Mouse (Mus musculus) CH12.LX (cell line): Measurements from ENCODE around the gene Dlk1. TPM values are rescaled to one million over a fixed set of nuclear protein-coding genes. Genes with fewer than 3 reads are reported as not detected.

ENCODE experiments used
- DNase-seq: peaks from one replicate; pipeline ENCODE4 v3.0.0-alpha.2; 2013; ENCODE audit errors: extremely low read depth
- H3K27ac ChIP-seq: 2 replicates; pipeline ENCODE4 v1.5.1; 2012; ENCODE audit warnings: low read depth, mild to moderate bottlenecking, control low read depth, moderate library complexity; ENCODE audit not compliant: insufficient read depth
- H3K27me3 ChIP-seq: replicated peaks from 2 replicates; pipeline ENCODE3; 2012; ENCODE audit warnings: inconsistent platforms
- H3K36me3 ChIP-seq, 2 experiments: replicated peaks in 1 of 2; 2 replicates each; pipeline versions ENCODE3 to v1.6.1; 2012; ENCODE audit warnings: inconsistent platforms in 1 of 2, low read length in 1 of 2, mild to moderate bottlenecking in 1 of 2, mixed read lengths in 1 of 2, moderate library complexity in 1 of 2; ENCODE audit not compliant: control insufficient read depth in 1 of 2, insufficient read depth in 1 of 2
- H3K4me1 ChIP-seq, 2 experiments: 2 replicates each; pipeline ENCODE4 v1.6.1; 2012; ENCODE audit warnings: inconsistent platforms in 1 of 2, moderate library complexity in 1 of 2; ENCODE audit not compliant: insufficient read depth in 2 of 2, control insufficient read depth in 1 of 2
- H3K4me2 ChIP-seq: 2 replicates; pipeline ENCODE4 v1.6.1; 2012; ENCODE audit warnings: low read depth, mild to moderate bottlenecking, control low read depth; ENCODE audit not compliant: poor library complexity, insufficient read depth, severe bottlenecking
- H3K4me3 ChIP-seq, 3 experiments: fragments of 150-350 bp in 1 of 3; sonication (generic) in 1 of 3; replicated peaks in 1 of 3; 2 replicates each; pipeline versions ENCODE3 to v1.5.1; 2011 to 2012; ENCODE audit warnings: low read depth in 2 of 3, low read length in 2 of 3, mild to moderate bottlenecking in 2 of 3, moderate library complexity in 2 of 3, control low read depth in 1 of 3, improper control_type of control experiment in 1 of 3, inconsistent platforms in 1 of 3, mixed read lengths in 1 of 3; ENCODE audit not compliant: poor library complexity in 1 of 3
- H3K79me2 ChIP-seq: replicated peaks from 2 replicates; pipeline ENCODE4 v1.6.1; 2012; ENCODE audit warnings: mild to moderate bottlenecking, moderate library complexity; ENCODE audit not compliant: control insufficient read depth, poor library complexity, insufficient read depth, severe bottlenecking; ENCODE audit errors: extremely low read depth
- H3K9ac ChIP-seq: 2 replicates; pipeline ENCODE4 v1.6.1; 2012; ENCODE audit warnings: low read depth, mild to moderate bottlenecking, control low read depth, moderate library complexity; ENCODE audit not compliant: insufficient read depth
- H3K9me3 ChIP-seq: replicated peaks from 2 replicates; pipeline ENCODE3; 2012; ENCODE audit warnings: low read length, inconsistent platforms, mixed read lengths
- BHLHE40 ChIP-seq: IDR thresholded peaks from 2 replicates; pipeline ENCODE4 v1.6.1; 2011; ENCODE audit warnings: mild to moderate bottlenecking, low read depth, low read length, improper control_type of control experiment
- E2F4 ChIP-seq: IDR thresholded peaks from 2 replicates; pipeline ENCODE4 v1.6.1; 2011; ENCODE audit warnings: low read depth, low read length, improper control_type of control experiment; ENCODE audit not compliant: insufficient replicate concordance
- GABPA ChIP-seq: IDR thresholded peaks from 2 replicates; pipeline ENCODE4 v1.6.1; 2012; ENCODE audit warnings: low read depth, low read length, improper control_type of control experiment, inconsistent platforms; ENCODE audit not compliant: insufficient replicate concordance
- HCFC1 ChIP-seq: IDR thresholded peaks from 2 replicates; pipeline ENCODE4 v1.6.1; 2012; ENCODE audit warnings: low read depth, mild to moderate bottlenecking, inconsistent platforms, low read length, improper control_type of control experiment
- JUN ChIP-seq: IDR thresholded peaks from 2 replicates; pipeline ENCODE4 v1.6.1; 2011; ENCODE audit warnings: low read depth, mild to moderate bottlenecking, low read length, improper control_type of control experiment, moderate library complexity; ENCODE audit not compliant: insufficient read depth
- JUND ChIP-seq: conservative IDR thresholded peaks from 2 replicates; pipeline ENCODE4 v1.6.1; 2011; ENCODE audit warnings: low read depth, low read length, improper control_type of control experiment
- KAT2A ChIP-seq: IDR thresholded peaks from 2 replicates; pipeline ENCODE4 v1.6.1; 2012; ENCODE audit warnings: low read length, improper control_type of control experiment, inconsistent platforms; ENCODE audit not compliant: insufficient replicate concordance
- MAFK ChIP-seq: IDR thresholded peaks from 2 replicates; pipeline ENCODE4 v1.6.1; 2011; ENCODE audit warnings: low read length, improper control_type of control experiment; ENCODE audit not compliant: insufficient replicate concordance
- MAZ ChIP-seq: IDR thresholded peaks from 2 replicates; pipeline ENCODE4 v1.6.1; 2012; ENCODE audit warnings: low read depth, mild to moderate bottlenecking, inconsistent platforms, low read length, improper control_type of control experiment, moderate library complexity
- MEF2A ChIP-seq: IDR thresholded peaks from 2 replicates; pipeline ENCODE4 v1.6.1; 2014; ENCODE audit warnings: low read depth, mild to moderate bottlenecking, inconsistent platforms, low read length, improper control_type of control experiment, borderline replicate concordance
- MYC ChIP-seq: IDR thresholded peaks from 2 replicates; pipeline ENCODE4 v1.6.1; 2011; ENCODE audit warnings: low read depth, mild to moderate bottlenecking, improper control_type of control experiment, low read length
- PAX5 ChIP-seq: IDR thresholded peaks from 2 replicates; pipeline ENCODE4 v1.6.1; 2012; ENCODE audit warnings: low read length, inconsistent platforms, mixed read lengths
- POLR2A ChIP-seq: IDR thresholded peaks from 2 replicates; pipeline ENCODE4 v1.6.1; 2011; ENCODE audit warnings: low read depth, mild to moderate bottlenecking, improper control_type of control experiment, low read length
- POLR2AphosphoS2 ChIP-seq: IDR thresholded peaks from 2 replicates; pipeline ENCODE4 v1.6.1; 2011; ENCODE audit warnings: low read depth, low read length, improper control_type of control experiment
- RAD21 ChIP-seq: IDR thresholded peaks from 2 replicates; pipeline ENCODE4 v1.6.1; 2011; ENCODE audit warnings: low read depth, mild to moderate bottlenecking, low read length, improper control_type of control experiment, moderate library complexity
- SIN3A ChIP-seq: IDR thresholded peaks from 2 replicates; pipeline ENCODE4 v1.6.1; 2012; ENCODE audit warnings: low read length, improper control_type of control experiment, inconsistent platforms
- UBTF ChIP-seq: IDR thresholded peaks from 2 replicates; pipeline ENCODE4 v1.6.1; 2012; ENCODE audit warnings: low read depth, mild to moderate bottlenecking, inconsistent platforms, low read length, improper control_type of control experiment, moderate library complexity
- USF2 ChIP-seq: conservative IDR thresholded peaks from 2 replicates; pipeline ENCODE4 v1.6.1; 2011; ENCODE audit warnings: low read depth, low read length, improper control_type of control experiment
- ZC3H11A ChIP-seq: IDR thresholded peaks from 2 replicates; pipeline ENCODE4 v1.6.1; 2012; ENCODE audit warnings: low read depth, mild to moderate bottlenecking, inconsistent platforms, low read length, improper control_type of control experiment
- ZNF384 ChIP-seq: IDR thresholded peaks from 2 replicates; pipeline ENCODE4 v1.6.1; 2012; ENCODE audit warnings: low read depth, low read length, improper control_type of control experiment, inconsistent platforms
- dilution Hi-C: fragments of 300-500 bp; cut with MboI; formaldehyde crosslinking; loops from 2 replicates; pipeline ENCODE4 v1.14.3; 2020; ENCODE audit warnings: low sequenced_read_pairs; ENCODE audit not compliant: extremely low pct_unique_long_range_greater_than_20kb, extremely low pct_ligation_motif_present
- in situ Hi-C: fragments of 300-500 bp; cut with MboI; formaldehyde crosslinking; loops from 3 replicates; pipeline ENCODE4 v1.14.3; 2019; ENCODE audit warnings: low sequenced_read_pairs, low pct_ligation_motif_present, low pct_unique_long_range_greater_than_20kb, mixed read lengths
- polyA plus RNA-seq: library from polyadenylated mRNA; unstranded; fragments of >175 nt; gene quantifications from 2 replicates; pipeline ENCODE4 v1.2.1, GENCODE M21; 2012; ENCODE audit warnings: low read depth; ENCODE audit not compliant: insufficient read length
- total RNA-seq, 2 experiments: library from RNA; depleted of rRNA; stranded (reverse); fragments of 300-350 nt in 1 of 2; fragments of >200 nt in 1 of 2; gene quantifications; 2 replicates each; pipeline ENCODE4 v1.2.3; 2012 to 2014

The Dlk1 gene
- total and polyA plus RNA-seq, 3 experiments: not detected

DNA sequence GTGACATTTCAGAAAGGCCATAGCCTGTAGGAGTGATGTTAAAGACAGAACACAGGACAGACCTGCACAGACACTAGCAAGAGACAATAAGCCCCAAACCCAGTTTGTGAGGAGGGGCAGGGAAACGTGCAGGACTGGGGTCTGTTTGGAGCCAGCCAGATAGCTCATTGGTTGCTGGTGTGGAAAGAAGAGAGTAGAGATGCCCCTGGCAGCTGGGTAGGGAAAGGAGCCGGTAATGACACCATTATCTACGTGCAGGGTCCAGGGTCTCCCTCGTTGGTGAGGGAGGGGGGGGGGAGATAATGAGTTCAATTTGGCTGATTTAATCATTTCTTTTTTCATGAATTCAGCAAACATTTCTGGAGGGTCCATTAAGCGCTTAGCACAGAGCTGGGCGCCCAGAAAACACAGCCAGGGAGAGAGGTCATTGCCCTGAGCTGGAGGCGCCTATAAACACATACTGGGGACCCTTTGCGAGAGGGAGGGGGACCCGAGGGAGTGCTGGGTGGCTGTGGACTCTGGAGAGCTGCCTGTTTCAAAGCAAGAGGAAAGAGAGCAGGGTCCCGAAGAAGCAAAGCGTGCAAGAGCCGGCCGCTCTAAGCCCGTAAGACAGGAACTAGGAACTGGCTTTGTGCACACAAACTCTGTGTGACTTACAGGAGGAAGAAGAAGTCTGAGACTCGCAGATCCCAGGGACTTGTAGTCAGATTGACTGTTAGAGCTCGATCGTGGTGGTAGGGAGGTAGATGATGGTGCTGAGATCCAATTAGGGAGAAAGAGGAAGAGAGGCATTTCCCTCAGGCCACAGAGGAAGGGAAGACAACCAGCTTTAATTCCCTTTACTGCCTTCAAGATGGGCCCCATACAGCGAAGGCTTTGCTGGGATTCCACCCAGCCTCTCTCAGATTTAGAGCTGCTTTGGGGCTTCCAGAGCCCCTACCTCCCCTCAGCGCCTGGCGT lies 56.2 kb downstream of the Dlk1 start:
- dilution Hi-C loops (no loop called here), in situ Hi-C loops (no loop called here)
- no peak for DNase-seq
- H3K36me3 ChIP-seq: no peaks in the 10 kb centered on the region
- no peak overlapping the region for H3K4me3 ChIP-seq
- TF ChIP-seq ZNF384: no peak
- TF ChIP-seq SIN3A: no peak
- no peak for TF ChIP-seq USF2
- TF ChIP-seq HCFC1: no peak
- TF ChIP-seq KAT2A: no peak
- no peak for TF ChIP-seq BHLHE40
- TF ChIP-seq E2F4: no peak
- no peak for TF ChIP-seq MEF2A
- TF ChIP-seq POLR2A: no peak
- TF ChIP-seq RAD21: no peak
- no peak for TF ChIP-seq JUND
- TF ChIP-seq UBTF: no peak
- TF ChIP-seq MYC: no peak
- TF ChIP-seq POLR2AphosphoS2: no peak
- TF ChIP-seq MAZ: no peak
- TF ChIP-seq JUN: no peak
- no peak for TF ChIP-seq GABPA
- no peak for TF ChIP-seq PAX5
- no peak for TF ChIP-seq MAFK
- TF ChIP-seq ZC3H11A: no peak
- no peaks in the 10 kb centered on the region for H3K79me2 ChIP-seq
- peaks cover 97% of the 10 kb centered on the region for H3K9me3 ChIP-seq
- no peaks in the 10 kb centered on the region for H3K4me1 ChIP-seq
- H3K9ac ChIP-seq: no peak overlapping the region
- H3K27me3 ChIP-seq: no peaks in the 10 kb centered on the region
- no peak overlapping the region for H3K27ac ChIP-seq
- no peak overlapping the region for H3K4me2 ChIP-seq
